Mouse (Mus musculus) lung, adult 18-20 months (tissue): ENCODE results near the gene Bik.

Source experiments
- DNase-seq, 2 experiments: peaks; one replicate each; pipeline ENCODE4 v3.0.0; 2022; ENCODE audit warnings: mixed read lengths in 2 of 2

The Bik gene

DNA sequence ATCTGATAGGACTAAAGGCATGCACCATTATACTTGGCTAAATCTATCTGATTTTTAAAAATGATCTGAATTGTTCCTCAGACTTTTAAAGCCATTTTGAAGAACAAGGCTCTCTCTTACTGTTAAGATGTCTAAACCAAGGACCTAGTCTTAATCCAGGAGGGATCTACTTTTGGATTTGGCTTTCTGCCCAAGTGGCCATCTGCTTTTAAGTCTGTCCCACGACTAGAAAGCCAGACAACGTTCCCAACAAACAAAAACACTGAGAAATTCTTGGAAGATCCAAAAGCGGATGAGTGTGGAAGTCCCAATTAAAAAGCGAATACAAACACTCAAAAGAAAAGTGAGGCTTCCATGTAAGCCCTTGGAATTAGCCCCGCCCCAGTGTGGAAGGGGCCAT lies 11.6 kb upstream of the Bik start:
- DNase-seq: no peak

DNA sequence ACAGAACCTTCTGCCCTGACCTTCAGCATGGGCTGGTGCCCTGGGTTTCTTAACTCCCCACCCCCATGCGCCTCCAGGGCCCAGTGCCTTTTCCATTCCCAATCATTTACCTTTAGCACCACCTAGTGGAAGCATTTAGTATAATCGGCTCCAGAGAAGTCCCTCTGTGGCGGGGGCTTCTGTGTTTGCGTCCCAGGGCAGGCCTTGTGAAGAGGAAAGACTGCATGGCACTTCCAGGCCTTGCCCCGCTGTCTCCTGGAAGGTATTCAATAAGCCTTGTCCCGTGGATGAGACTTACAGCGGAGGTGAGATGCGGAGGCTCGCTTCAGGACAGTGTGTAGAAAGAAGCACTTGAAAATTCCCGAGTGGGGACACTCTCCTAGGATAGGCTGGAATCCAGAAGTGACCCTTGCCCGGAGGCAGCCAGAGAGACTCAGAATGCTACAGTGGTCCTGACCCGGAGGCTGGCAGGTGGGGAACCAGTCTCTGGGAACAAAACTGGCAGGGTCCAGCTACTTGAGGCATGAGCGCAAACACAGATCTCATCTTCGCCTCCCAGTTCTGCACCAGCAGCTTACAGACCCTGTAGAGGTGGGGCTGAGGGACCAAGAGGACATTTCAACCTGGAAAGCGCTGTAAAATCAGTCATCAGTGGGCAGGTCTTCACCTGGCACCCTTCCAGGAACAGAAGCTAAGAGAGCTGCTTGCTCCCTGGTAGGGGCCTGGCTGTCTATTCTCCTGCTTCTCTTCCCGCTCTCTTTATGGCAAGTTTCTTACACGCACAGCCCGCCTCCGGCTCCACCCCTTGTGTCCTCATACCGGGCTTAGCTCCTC lies 8.2 kb upstream of the Bik start:
- DNase-seq: peak; percentile 51 to 75

DNA sequence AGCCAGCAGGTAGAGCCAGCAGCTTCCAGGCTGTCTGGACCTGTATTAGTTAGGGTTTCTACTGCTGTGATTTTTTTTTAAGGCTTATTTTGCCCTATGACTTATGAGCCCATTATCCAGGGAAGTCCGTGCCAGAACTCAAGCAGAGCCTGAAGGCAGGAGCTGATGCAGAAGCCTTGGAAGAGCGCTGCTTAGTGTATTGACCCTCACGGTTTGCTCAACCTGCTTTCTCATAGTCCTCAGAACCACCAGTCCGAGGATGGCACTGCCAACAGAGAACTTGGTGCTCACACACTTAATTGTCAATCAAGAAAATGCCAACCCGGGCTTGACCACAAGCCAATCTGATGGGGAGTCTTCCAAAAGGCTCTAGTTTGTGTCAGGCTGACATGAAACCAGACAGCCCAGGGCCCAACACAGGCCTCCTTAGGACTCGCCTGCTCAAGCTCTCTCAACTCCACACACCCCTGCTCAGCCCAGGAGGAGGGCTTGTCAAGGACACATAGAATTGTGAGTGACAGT lies 5.7 kb upstream of the Bik start:
- no peak for DNase-seq

DNA sequence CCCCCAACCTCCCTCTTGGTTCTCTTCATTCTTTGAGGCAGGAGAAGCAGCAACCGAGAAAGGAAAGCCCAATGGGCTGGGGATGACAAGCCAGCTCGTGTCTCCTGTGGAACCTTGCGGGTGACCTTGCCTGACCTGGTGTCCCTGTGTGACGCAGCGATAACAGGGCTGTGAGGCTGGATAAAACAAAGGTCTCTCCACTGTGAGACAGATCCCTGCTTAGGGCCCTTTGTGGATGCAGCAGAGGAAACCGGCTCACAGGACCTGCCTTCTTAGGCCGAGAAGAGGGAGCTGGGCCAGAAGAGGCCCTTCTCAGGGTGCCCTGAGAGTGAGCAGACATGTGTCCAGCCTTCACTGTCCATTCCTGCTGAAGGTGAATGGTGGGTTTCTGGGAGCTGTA lies 3.5 kb upstream of the Bik start:
- DNase-seq: no peak

DNA sequence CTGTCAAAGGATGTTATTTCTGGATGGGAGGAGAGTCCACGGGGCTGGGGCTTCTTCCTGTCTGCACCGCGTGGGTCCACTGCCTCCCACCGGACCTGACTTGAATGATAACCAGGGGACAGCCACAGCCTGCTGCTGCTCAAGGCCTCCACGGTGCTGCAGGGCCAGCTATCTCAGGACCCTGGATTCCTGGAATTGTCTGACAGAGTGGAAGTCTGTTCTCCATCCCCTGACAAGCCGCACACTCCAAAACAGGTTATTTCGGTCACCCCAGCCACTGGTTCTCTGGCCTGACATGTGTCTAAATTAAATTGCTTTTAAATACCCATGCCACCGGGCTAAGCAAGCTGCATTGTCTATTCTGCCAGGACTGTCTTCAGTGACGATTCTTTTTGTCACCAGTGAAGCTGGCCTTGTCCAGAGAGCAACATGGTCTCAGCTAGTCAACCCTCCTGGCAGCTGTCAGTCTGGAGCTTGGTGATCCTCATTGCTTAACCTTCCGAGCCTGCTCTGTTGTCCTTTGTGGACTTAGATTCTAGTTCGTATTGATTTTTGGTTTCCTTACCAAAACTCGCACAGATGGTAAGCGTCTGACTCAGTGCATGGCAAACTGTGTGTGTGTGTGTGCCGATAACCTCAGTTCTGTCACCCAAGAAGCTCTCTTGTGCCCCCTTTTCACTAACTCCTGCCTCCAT lies 2.9 kb upstream of the Bik start:
- no peak for DNase-seq

DNA sequence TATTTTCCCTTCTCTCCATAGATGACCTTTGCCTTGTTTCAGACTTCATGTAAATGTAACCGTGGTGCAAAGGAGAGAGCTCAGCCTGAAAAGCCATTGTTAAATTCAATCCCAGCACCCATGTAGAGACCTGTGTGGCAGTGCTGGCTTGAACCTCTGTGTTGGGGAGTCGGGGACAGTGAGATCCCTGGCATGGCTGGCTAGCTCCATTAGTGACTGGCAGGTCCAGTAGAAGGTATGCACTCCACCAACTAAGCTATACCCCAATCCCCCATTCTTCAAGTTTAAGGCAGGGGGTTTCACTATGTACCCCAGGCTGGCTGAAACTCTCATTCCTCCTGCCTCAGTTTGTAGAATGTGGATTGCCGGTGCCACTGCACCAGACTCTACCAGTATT lies 2.3 kb upstream of the Bik start:
- DNase-seq: no peak

DNA sequence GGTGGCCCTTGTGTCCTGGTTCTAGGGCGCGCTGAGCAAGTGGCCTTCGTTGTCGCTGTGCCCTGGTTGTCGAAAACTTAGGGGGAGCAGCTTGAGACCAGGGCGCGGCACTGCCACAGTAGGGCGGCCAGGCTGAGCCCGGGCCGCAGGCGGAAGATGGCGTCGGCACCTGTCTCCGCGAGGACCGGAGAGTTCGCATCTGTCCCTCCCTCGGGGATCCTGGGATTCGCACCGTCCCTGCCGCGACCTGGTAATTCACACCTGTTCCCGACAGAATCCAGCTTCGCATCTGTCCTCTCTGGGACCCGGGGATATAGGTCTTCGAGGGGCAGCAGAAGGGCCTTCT lies 403 bp downstream of the Bik start:
- DNase-seq: no peak

DNA sequence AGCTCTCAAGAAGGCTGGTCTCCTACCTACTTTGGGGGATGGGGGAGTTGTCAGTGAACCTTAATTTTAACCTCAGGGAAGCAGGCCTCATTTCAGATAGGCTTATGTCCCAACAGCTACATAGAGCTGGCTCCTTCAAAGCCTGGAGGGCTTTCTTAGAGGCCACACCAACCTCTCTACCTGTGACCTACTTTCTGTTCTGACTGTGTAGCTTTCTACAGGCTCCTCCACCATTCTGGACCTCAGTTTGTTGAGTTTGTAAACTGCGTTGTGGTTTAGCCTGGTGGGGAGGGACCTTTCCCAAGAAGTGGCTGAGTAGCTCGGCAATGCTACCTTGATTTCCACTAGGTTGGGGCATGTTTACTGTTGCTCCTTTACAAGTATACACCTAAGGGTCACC lies 1.1 kb downstream of the Bik start:
- peak; percentile 28 to 61 for DNase-seq

DNA sequence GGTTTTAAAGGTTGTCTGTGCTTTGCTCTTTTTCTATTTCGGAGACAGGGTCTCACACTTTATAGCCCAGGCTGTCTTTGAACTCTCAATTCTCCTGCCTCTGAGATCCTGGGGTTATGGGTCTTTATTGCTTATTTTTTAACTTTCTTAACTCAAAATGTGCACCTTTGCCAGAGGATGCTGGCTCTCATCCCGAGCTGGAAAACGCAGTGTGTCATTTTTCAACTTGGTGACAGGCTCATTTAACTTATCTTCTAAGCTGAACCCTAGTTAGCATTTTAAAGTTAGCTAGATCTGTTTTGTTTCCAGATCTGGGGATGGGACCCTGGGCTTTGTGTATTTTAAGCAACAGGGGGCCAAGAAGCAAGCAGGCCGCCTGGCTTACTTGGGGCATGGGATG lies 2.2 kb downstream of the Bik start:
- no peak for DNase-seq

DNA sequence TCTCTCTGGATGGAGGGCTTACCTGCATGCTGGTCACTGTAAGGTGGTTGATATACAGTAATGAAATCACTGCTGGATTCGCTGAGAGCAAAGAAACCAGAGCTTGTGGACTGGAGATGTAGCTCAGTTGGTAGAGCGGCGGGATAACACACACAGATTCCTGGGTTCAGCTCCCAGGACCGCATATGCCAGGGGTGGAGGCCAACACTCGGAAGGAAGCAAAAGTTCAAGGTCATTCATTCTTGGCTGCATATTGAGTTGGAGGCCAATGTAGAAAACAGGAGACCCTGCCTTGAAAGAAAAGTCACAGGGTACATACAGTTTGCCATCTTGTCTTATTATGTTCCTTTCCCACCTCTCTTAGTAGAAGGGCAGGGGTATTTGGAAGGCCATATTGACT lies 3.1 kb downstream of the Bik start:
- DNase-seq: peak; percentile 49 to 55

DNA sequence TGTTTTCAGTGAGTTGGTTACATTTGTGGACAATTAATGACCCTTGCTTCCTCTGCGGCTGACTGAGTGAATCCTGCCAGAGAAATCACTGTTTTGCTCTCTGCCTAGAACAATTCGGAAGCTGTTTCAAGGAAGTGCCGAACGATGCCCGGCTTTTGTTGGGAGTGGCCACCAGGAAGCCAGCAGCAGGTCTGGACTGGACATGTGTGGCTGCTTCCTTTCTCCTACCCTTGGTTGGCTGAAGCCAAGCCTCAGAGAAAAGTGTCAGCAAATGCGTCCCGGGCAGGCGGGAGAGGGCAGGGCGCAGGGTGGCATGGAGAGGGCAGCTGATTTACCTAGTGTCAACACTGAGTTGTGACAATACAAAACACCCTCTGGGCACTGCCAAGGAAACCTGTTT lies 3.6 kb downstream of the Bik start:
- DNase-seq: peak; percentile 80 to 88

DNA sequence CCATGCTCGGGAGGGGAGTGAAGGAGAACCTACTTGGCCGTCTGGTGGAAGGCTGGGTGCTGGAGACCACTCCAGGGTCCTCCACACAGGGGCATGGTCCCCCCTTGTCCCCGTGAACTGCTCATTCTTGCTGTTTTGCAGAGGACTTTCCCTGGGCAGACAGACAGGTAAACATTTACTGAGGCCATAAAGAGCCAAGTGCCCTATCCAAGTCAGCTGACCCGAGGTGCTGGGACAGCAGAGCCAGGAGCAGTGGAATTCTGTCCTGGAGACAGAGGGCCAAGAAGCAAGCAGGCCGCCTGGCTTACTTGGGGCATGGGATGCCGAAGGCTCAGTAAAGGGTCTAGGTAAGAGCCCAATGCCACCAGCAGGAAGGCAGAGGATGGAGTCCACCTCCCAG lies 4.0 kb downstream of the Bik start:
- peak in 1 of 2 experiments; percentile 63 for DNase-seq

DNA sequence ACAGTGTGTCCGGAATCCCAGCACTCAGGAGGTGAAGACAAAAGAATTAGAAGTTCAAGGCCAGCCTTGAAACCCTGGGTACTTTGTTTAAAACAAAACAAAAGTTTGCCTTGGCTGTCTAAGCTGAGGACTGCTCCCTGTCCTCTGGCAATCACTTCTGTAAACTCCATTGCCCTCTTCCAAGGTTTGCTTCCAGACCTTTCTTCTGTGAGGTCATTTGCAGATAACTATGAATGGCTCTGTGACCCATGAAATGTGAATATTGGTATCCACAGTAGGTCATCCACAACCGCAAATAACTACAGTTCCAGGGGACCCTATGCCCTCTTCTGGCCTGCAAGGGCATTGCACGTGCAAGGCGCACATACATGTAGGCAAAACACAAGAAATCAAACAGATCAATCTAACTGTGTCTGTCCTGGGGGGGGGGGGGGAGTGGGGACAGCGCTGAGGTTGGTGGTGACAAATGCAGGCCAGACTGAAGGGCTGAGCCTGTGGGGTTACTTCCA lies 5.4 kb downstream of the Bik start:
- DNase-seq: no peak

DNA sequence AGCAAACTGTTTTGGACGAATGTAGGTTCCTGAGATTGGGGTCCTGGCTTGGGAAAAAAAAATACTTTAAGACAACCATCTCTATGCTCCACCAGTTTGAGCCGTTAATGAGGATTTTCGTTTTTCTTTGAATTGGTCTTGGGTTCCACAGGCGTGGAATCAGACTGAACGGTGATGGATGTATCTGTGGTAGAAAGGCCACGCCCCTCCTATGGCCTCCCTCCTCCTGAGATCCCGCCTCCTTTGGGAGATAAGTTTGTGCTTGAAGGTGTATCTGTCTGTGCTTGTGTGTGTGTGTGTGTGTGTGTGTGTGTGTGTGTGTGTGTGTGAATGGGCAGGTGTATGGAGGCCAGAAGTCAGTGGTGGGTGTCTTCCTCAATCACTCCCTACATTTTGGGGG lies 5.9 kb downstream of the Bik start:
- no peak for DNase-seq

DNA sequence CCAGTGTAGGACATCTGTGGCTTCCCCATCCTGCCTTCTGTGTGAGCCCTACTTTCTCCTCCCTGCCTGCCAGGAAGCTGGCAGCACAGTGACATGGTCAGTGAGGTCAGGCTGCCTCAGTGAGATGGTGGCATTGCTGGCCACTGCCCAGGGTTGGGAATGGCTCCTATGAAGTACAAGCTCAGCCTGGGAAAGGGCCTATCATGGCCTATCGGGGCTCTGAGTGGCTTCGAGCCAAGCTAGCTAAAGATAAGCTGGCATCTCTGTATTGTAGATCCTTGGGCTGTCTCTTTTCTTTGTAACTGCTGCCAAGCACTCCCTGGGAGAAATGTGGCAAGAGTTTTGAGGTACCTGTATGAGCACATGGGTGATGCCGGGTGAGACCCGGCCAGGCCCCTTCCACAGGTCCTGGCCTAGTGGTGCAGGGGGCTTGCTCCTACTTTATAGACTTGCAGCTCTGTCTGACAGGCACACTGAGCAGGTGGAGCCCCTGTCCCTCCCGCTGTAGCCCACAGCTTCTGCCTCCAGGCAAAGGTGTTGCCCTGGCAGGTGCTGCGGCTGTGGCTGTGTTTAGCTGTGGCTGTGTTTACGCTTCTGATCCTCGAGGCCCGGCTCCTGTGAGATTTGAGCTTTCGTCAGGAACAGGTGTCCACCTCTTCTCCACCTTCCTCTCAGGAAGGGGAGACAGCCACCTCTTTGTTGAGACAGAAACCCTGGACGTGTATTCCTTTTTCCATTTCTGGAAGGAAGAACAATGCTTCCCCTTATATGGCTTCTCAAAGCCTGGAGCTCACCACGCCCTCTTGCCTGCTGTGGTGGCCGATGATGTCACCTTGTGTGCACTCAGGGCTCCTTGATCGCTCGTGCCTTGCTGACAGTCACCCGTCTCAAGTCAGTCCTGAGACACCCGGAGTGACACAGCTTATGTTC lies 8.6 kb downstream of the Bik start:
- peak; percentile 59 to 71 for DNase-seq

DNA sequence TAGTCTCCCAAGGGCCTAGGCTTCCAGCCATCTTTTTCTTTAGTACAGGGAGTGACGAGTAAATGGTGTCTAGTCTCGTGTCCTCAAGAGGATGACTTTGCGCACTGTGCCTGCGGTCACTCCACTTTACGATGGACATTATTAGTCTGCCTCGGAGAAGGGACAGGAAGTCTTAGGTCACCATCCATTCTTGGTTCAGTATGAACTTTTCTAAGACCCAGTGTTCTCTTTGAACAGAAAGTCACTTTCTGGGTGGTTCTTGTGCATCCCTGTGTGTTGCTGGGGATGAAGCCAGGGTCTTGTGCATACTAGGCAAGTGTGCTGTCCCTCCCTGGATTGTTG lies 9.2 kb downstream of the Bik start:
- DNase-seq: no peak

DNA sequence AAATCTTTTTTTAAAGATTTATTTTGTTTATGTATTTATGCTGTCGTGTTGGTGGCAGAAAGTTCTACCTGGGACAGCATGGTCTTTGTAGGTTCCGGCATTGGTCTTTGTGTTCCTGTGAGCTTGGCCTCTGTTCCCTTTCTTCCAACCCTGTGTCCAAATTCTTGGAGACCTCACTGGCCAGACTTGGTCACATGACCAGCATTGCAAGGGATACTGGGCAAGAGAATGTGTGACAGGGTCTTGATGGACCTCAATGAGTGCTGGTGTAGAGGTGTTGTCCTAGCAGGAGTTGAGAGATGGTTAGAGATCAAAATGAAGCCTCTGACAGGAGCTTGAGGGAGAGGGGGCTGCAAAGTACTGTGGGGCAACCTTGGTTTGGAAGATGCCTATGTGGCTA lies 12.2 kb downstream of the Bik start:
- no peak for DNase-seq

DNA sequence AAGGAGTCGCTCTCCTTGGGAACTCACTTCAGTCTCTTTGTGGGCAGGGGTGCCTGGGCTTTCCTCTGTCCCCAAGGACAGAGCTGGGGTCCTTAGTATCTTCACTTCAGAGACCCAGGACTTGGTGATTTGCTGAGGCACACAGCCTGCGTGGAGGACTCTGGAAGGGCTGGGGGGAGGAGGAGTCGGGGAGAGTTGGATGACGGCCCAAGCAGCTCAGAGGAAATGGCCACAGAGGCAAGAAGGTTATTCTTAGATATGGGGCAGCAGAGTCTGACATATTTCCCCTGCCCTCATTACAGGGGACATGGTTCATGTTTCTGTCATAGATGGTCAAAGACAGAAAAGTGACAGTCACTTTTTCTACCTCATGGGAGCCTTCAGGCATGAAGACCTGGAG lies 13.2 kb downstream of the Bik start:
- DNase-seq: peak; percentile 68 to 70

DNA sequence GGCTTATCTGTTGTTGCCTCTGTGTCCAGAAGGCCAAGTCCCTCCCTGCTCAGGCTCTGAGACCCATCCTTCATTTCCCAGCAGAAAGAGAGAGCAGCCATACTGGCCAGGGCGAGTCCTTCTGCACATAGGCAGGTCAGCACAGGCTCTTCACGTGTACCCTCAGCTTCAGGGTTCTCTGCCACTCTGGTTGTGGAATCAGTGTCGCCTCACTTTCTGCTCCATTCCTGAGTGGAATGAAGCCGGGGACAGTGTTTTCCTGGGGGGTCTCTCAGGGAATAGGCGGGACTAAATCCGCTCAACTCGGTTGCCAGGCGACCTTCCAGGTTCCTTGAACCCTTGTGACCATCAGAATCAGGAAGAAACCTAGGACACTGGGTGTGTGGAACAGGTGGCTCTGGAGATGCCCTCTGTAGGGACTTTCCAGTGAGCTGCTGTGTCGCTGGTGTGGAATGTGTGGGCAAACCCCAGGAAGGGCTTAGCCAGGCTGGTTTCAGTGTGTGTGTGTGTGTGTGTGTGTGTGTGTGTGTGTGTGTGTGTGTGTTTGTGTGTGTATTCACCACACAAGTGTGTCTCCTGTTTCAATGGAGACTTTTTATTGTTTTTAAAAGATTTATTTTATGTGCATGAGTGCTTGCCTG lies 15.1 kb downstream of the Bik start:
- DNase-seq: peak; percentile 61 to 70

DNA sequence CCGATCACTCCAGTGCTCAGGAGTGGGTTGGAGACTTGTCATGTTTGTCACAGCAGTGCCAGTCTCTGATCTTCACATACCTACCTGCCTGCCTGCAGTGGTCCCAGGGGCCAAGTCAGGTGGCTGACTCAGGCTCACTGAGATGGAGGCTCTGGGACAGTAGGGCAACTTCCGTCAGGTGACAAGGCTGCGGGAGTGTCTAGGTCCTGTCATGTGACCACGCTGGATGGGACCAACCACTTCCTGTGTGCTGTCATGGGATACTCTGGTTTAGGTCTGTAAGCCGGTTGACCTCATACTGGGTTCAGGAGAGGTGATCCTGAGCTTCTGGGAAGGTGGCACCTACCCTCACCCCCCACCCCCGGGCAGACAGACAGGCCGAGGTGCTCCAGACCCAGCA lies 19.4 kb downstream of the Bik start:
- no peak for DNase-seq

DNA sequence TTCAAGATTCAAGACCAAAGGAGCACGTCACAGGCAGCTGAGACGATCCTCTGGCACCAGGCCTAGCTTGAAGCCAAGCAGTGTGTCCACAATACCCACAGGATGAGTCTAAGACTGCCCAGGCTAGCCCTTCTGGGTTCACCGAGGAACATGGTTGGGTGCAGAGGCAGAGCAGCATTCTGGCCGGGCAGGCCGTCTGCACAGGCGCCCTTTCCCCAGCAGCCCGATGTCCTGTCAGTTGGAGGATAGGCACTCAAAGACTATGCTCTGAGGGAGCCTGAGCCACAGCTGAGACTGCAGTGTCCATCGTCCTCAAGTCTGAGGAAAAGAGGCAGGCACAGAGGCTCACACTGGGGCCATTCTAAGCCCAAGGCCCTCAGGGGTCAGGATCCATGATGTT lies 20.5 kb downstream of the Bik start:
- DNase-seq: no peak

DNA sequence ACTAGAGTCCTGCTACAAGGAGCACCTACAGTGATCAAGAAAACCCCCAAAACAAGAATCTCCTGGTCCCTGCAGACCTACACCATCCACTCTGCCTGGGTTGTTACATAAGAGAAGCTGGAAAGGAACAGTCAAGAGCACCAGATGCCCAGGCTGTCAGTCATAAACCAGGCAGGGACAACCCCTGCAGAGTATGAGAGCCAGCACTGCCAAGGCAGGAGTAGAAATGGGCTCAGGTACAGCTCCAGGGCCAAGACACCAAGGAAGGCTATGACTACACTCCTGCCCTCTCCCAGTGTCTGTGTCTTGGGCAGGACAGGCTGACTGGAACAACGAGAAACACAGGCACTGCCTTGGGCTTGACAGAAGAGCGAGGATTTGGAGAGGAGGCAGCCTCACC lies 23.5 kb downstream of the Bik start:
- DNase-seq: no peak

DNA sequence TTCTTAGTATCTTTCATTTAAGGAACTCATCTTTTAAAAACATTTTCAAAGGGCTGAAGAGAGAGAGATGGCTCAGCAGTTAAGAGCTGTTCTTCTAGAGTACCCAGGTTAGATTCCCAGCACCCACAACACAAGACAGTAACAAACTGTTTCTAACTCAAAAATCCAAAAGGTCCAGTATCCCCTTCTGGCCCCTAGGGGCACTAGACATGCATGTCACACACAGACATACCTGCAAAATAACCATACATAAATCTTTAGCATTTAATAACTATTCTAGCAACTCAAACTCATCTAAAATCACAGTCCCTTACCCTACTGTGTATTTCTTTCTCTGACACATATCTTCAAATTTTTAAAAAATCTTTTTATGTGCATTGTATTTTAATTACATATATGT lies 27.2 kb downstream of the Bik start:
- no peak for DNase-seq
